Mouse (Mus musculus): ENCODE results near the gene Ehd1.

The Ehd1 gene

DNA sequence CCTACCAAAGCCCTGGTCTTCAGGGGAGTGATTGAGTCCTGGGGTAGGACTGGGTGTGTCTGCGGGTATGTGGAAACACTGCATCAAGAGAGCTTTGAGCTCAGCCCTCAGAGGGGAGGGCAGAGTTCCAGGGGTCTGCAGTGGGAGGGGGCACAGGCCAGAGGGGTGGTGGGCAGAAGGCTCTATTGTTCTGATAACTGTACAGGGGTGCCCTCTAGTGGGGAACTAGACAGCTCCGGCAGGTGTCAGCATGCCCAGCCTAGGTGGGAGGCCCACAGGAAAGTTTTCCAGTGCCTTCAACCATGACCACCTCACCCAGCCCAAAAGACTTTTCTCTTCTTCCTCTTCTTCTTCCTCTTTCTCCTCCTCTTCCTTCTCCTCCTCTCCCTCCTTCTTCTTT, 16.1 kb upstream of the Ehd1 start:
- in situ Hi-C loops (cut with MseI, MboI), result loop anchor here (5.0 to 10.0 kb wide), 2 partner anchors 64 to 72 kb away; partner anchors contain the start of gene Men1 (in 1 of the 2)

GRCm38 (mm10) chr19:6260946-6261345, 15.6 kb upstream of the Ehd1 start:
- in situ Hi-C loops (cut with MseI, MboI), result loop anchor here (5.0 to 10.0 kb wide), 2 partner anchors 64 to 71 kb away; partner anchors contain the start of gene Men1 (in 1 of the 2)

GRCm38 (mm10) chr19:6261379-6261778, 15.1 kb upstream of the Ehd1 start:
- in situ Hi-C loops (cut with MseI, MboI), result loop anchor here (5.0 to 10.0 kb wide), 2 partner anchors 63 to 71 kb away; partner anchors contain the start of gene Men1 (in 1 of the 2)

GRCm38 (mm10) chr19:6262222-6262621, 14.3 kb upstream of the Ehd1 start:
- in situ Hi-C loops (cut with MseI, MboI), result loop anchor here (5.0 to 10.0 kb wide), 2 partner anchors 63 to 70 kb away; partner anchors contain the start of gene Men1 (in 1 of the 2)

- in situ Hi-C loops (cut with MseI, MboI), result loop anchor here (5.0 to 10.0 kb wide), 2 partner anchors 62 to 69 kb away; partner anchors contain the start of gene Men1 (in 1 of the 2)
These were observed 13.6 kb upstream of the Ehd1 start for GRCm38 (mm10) chr19:6262839-6263433.

GRCm38 (mm10) chr19:6264200-6264599, 12.3 kb upstream of the Ehd1 start:
- in situ Hi-C loops (cut with MseI, MboI), result loop anchor here (5.0 to 10.0 kb wide), 2 partner anchors 61 to 68 kb away; partner anchors contain the start of gene Men1 (in 1 of the 2)

DNA sequence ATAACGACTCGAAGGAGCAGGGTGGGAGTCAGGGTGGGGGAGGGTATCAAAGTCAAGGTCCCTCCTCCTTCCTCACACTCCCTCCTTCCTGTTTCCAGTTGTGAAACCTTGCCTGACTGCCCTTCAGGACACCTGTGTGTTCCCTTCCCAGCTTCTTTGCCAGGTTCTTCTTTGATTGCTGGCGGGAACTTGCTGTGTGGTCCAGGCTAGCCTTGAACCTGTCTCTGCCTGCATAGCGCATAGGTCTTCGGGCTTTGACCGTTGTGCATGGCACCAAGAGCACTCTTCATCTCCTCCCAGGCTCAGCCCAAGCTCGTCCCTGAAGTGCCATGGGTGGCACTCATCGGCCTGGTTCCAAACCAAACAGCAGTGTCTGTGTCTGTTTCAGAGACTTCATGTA, 11.6 kb upstream of the Ehd1 start:
- in situ Hi-C loops (cut with MseI, MboI), result loop anchor here (5.0 to 10.0 kb wide), 3 partner anchors 37 to 67 kb away; partner anchors contain the start of gene Men1 (in 1 of the 2)

GRCm38 (mm10) chr19:6265727-6266182, 10.8 kb upstream of the Ehd1 start:
- in situ Hi-C loops (cut with MseI, MboI), result loop anchor here in 1 of 2 experiments (5.0 to 10.0 kb wide), 2 partner anchors 37 to 59 kb away; no protein-coding TSS in a partner anchor

DNA sequence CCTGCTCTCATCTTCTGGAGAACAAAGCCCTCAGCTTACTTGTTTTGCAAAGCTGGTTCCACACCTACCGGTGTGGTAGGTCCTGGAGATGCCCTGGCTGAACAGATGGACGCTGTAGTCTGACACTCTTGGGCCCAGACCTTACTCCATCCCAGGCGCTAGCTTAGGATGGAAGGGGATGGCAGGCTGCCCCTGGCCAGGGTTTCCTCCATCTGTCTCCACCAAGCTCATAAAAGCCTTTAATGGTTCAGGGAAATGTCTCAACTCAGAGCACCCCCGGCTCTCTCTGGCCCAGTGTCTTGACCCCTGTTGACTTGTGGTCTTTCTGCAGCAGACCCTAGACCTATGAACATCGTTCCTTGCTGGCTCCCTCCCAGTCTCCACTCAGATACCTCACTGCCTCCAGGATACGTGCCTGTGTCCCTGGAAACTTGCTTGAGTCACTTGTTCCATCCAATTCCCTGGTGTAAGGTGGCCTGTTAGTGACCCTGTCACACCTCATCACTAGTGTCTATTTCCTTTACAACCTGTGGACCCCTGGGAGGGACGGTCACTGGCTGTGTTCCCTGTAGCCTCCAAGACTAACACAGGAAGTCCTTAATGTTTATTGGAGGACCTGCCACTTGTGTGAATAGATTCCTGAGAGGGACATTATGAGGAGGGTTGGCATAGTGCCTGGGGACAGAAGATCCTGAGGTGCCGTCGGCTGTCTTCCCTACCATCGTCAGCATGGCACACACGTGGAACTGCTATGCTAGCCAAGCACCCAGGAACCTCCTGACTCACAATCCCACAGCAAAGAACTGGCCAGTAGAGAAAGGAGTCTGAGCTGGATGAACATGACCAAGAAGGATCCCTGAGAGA, 9.0 kb upstream of the Ehd1 start:
- in situ Hi-C loops (cut with MseI, MboI), result loop anchor here in 1 of 2 experiments (5.0 to 10.0 kb wide), 2 partner anchors 35 to 57 kb away; no protein-coding TSS in a partner anchor

- in situ Hi-C loops (cut with MseI, MboI), result loop anchor here in 1 of 2 experiments (5.0 to 10.0 kb wide), 2 partner anchors 34 to 57 kb away; no protein-coding TSS in a partner anchor
These were observed 8.4 kb upstream of the Ehd1 start for GRCm38 (mm10) chr19:6268170-6268528.

- in situ Hi-C loops (cut with MseI, MboI), result loop anchor here in 1 of 2 experiments (5.0 to 10.0 kb wide), 2 partner anchors 34 to 56 kb away; no protein-coding TSS in a partner anchor
These were observed 7.8 kb upstream of the Ehd1 start for GRCm38 (mm10) chr19:6268670-6269132.

GRCm38 (mm10) chr19:6269798-6270475, 6.6 kb upstream of the Ehd1 start:
- in situ Hi-C loops (cut with MseI, MboI), result loop anchor here (5.0 to 10.0 kb wide), 3 partner anchors 32 to 55 kb away; partner anchors contain the start of gene Cdc42bpg (in 1 of the 2)

GRCm38 (mm10) chr19:6270661-6271060, 5.9 kb upstream of the Ehd1 start:
- in situ Hi-C loops (cut with MseI, MboI), result loop anchor here in 1 of 2 experiments (5.0 kb wide), 1 partner anchor 37 kb away; the partner anchor contains the start of gene Cdc42bpg

GRCm38 (mm10) chr19:6271206-6271605, 5.3 kb upstream of the Ehd1 start:
- in situ Hi-C loops (cut with MseI, MboI), result loop anchor here in 1 of 2 experiments (5.0 kb wide), 1 partner anchor 36 kb away; the partner anchor contains the start of gene Cdc42bpg

DNA sequence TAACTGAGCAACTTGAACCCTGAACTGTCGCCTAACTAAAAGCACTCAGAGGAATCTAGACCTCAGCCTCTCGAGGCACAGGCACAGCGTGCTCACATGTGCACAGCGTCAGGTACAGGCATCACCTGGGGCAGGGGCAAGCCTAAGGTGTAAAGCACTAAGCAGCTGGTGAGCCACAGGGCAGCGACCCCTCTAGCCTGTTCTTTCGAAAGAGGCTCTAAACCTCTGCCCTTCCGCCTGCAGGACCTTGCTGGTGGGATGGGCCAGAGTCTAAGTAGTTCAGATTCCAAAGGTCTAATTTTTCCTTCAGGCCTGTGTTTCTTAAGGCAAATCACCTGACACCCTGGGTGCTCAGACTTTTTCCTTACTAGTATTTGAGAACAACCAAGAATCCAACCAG, 4.5 kb upstream of the Ehd1 start:
- in situ Hi-C loops (cut with MseI, MboI), result loop anchor here in 1 of 2 experiments (5.0 kb wide), 1 partner anchor 35 kb away; the partner anchor contains the start of gene Cdc42bpg

GRCm38 (mm10) chr19:6272738-6273137, 3.8 kb upstream of the Ehd1 start:
- in situ Hi-C loops (cut with MseI, MboI), result loop anchor here in 1 of 2 experiments (5.0 kb wide), 1 partner anchor 35 kb away; the partner anchor contains the start of gene Cdc42bpg

- in situ Hi-C loops (cut with MseI, MboI), result loop anchor here in 1 of 2 experiments (5.0 kb wide), 1 partner anchor 34 kb away; the partner anchor contains the start of gene Cdc42bpg
These were observed 2.9 kb upstream of the Ehd1 start for GRCm38 (mm10) chr19:6273592-6273991.

- in situ Hi-C loops (cut with MseI, MboI), result loop anchor here in 1 of 2 experiments (5.0 kb wide), 1 partner anchor 33 kb away; the partner anchor contains the start of gene Cdc42bpg
These were observed 2.4 kb upstream of the Ehd1 start for GRCm38 (mm10) chr19:6273998-6274608.

DNA sequence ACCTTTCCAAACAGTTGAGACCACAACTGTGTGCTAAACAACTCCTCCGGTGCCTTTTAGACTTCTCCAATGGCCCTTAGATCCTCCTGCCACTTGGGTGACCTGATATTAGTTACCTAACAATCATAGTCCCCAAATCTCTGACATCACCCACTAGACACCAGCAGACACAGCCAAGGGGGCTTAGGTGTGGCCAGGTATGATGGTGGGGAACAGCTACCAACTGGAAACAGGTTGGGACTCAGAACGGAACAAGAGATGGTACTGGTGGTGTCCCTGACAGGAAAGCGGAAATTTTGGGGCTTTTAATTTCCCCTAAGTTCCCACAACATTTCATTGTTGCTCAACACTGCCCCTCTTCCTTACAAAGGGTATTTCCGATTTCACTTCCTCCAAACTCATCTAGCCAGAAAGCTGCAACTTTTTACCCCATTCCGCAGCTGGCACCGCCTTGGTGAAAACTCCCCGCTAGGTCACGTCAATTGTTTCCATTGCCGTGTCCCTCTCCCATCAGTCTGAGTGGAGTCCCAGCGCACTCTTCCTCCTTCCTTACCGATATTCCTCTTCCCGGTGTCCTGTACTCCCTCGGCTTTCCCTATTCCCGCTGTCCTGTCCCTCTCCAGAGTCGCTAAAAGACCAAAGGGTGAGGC, 660 bp upstream of the Ehd1 start:
- in situ Hi-C loops (cut with MseI, MboI), result no loop called here

Data from mouse trophoblast stem cell (cell line).